Mouse (Mus musculus): Measurements from ENCODE around the gene Lce1h. TPM values are rescaled to one million over a fixed set of nuclear protein-coding genes. Genes with fewer than 3 reads are reported as not detected.

Gene Lce1h
- 63.4 and 161 TPM in 2 replicates for polyA plus RNA-seq (2012; rRNA removed)

GRCm38 (mm10) chr3:92764965-92765364 is at the start of gene Lce1h:
TSS of gene Lce1h (minus strand) at chr3:92765065.

GRCm38 (mm10) chr3:92807791-92808190 is 42.9 kb upstream of the Lce1h start, which contains the start of gene Lce1k:
TSS of gene Lce1k (minus strand) at chr3:92807891.

GRCm38 (mm10) chr3:92790414-92790813 is 25.5 kb upstream of the Lce1h start, which contains the start of gene Lce1j:
TSS of gene Lce1j (minus strand) at chr3:92790514.

GRCm38 (mm10) chr3:92778799-92779198 is 13.9 kb upstream of the Lce1h start, which contains the start of gene Lce1i:
TSS of gene Lce1i (minus strand) at chr3:92778899.

GRCm38 (mm10) chr3:92752238-92752637 is 12.6 kb downstream of the Lce1h start, which contains the start of gene Lce1g:
TSS of gene Lce1g (minus strand) at chr3:92752338.

GRCm38 (mm10) chr3:92738996-92739395 is 25.9 kb downstream of the Lce1h start, which contains the start of gene Gm38119:
TSS of gene Gm38119 (minus strand) at chr3:92739096.

GRCm38 (mm10) chr3:92720250-92720649 is 44.6 kb downstream of the Lce1h start, which contains the start of gene Lce1f:
TSS of gene Lce1f (minus strand) at chr3:92720350.

Other genes starting within 250 kb of the Lce1h start
- 0.13 and 0.28 TPM in 2 replicates for gene 2310046K23Rik, start 230.6 kb downstream of the Lce1h start, polyA plus RNA-seq (2012; rRNA removed)
- gene Ivl, start 191.3 kb downstream of the Lce1h start, polyA plus RNA-seq (2012; rRNA removed) = 1.8 and 2.7 TPM in 2 replicates
- not detected in 2 replicates for gene Smcp, start 176.1 kb downstream of the Lce1h start, polyA plus RNA-seq (2012; rRNA removed)
- gene 2210017I01Rik, start 157.6 kb downstream of the Lce1h start, polyA plus RNA-seq (2012; rRNA removed) = 2.9 and 3.0 TPM in 2 replicates
- gene Lce6a, start 143.4 kb downstream of the Lce1h start, polyA plus RNA-seq (2012; rRNA removed) = 0.77 and 3.0 TPM in 2 replicates
- gene Lce1a1, start 116.8 kb downstream of the Lce1h start, polyA plus RNA-seq (2012; rRNA removed) = 113 and 390 TPM in 2 replicates
- gene Lce1b, start 108.1 kb downstream of the Lce1h start, polyA plus RNA-seq (2012; rRNA removed) = 117 and 331 TPM in 2 replicates
- gene Lce1a2, start 94.8 kb downstream of the Lce1h start, polyA plus RNA-seq (2012; rRNA removed) = 97.3 and 328 TPM in 2 replicates
- gene Lce1c, start 85.8 kb downstream of the Lce1h start, polyA plus RNA-seq (2012; rRNA removed) = 108 and 297 TPM in 2 replicates
- 105 and 245 TPM in 2 replicates for gene Lce1d, start 77.9 kb downstream of the Lce1h start, polyA plus RNA-seq (2012; rRNA removed)
- gene Lce1e, start 56.0 kb downstream of the Lce1h start, polyA plus RNA-seq (2012; rRNA removed) = 50.9 and 159 TPM in 2 replicates
- gene Lce1f, start 44.7 kb downstream of the Lce1h start, polyA plus RNA-seq (2012; rRNA removed) = 83.4 and 310 TPM in 2 replicates
- gene Gm38119, start 26.0 kb downstream of the Lce1h start, polyA plus RNA-seq (2012; rRNA removed) = 0.45 and 1.1 TPM in 2 replicates
- gene Lce1g, start 12.7 kb downstream of the Lce1h start, polyA plus RNA-seq (2012; rRNA removed) = 41.5 and 134 TPM in 2 replicates
- gene Lce1i, start 13.8 kb upstream of the Lce1h start, polyA plus RNA-seq (2012; rRNA removed) = 70.5 and 204 TPM in 2 replicates
- 58.0 and 193 TPM in 2 replicates for gene Lce1j, start 25.4 kb upstream of the Lce1h start, polyA plus RNA-seq (2012; rRNA removed)
- 34.9 and 89.6 TPM in 2 replicates for gene Lce1k, start 42.8 kb upstream of the Lce1h start, polyA plus RNA-seq (2012; rRNA removed)
- gene Kprp, start 62.2 kb upstream of the Lce1h start, polyA plus RNA-seq (2012; rRNA removed) = 21.1 and 65.4 TPM in 2 replicates
- 33.4 and 88.8 TPM in 2 replicates for gene Lce1l, start 86.2 kb upstream of the Lce1h start, polyA plus RNA-seq (2012; rRNA removed)
- 17.7 and 52.2 TPM in 2 replicates for gene 2310050C09Rik, start 105.2 kb upstream of the Lce1h start, polyA plus RNA-seq (2012; rRNA removed)
- 68.7 and 136 TPM in 2 replicates for gene Lce3a, start 161.2 kb upstream of the Lce1h start, polyA plus RNA-seq (2012; rRNA removed)
- 78.3 and 161 TPM in 2 replicates for gene Lce3b, start 167.9 kb upstream of the Lce1h start, polyA plus RNA-seq (2012; rRNA removed)
- 184 and 421 TPM in 2 replicates for gene Lce3c, start 179.4 kb upstream of the Lce1h start, polyA plus RNA-seq (2012; rRNA removed)
- gene Lce3d, start 192.3 kb upstream of the Lce1h start, polyA plus RNA-seq (2012; rRNA removed) = 26.4 and 44.7 TPM in 2 replicates
- gene Lce3e, start 202.0 kb upstream of the Lce1h start, polyA plus RNA-seq (2012; rRNA removed) = 54.0 and 187 TPM in 2 replicates
- 126 and 354 TPM in 2 replicates for gene Lce3f, start 227.2 kb upstream of the Lce1h start, polyA plus RNA-seq (2012; rRNA removed)